Mouse (Mus musculus) liver, embryonic 15.5 days (tissue): ENCODE results near the gene Tiam2. TPM values are rescaled to one million over a fixed set of nuclear protein-coding genes. Genes with fewer than 3 reads are reported as not detected.

Experiments
- ATAC-seq: fragments of 200-750 bp; cut with Nextera tagmentation; 2 replicates; pipeline ENCODE4 v1.8.0; 2017; ENCODE audit warnings: moderate number of reproducible peaks, mild to moderate bottlenecking, moderate library complexity; ENCODE audit not compliant: insufficient read depth
- H3K27ac ChIP-seq: fragments of 300-500 bp; sonication (generic); replicated peaks from 2 replicates; pipeline ENCODE4 v1.5.1; 2015; ENCODE audit warnings: mild to moderate bottlenecking, inconsistent platforms
- H3K27me3 ChIP-seq: fragments of 300-500 bp; sonication (generic); 2 replicates; pipeline ENCODE4 v1.6.1; 2015; ENCODE audit warnings: mild to moderate bottlenecking, inconsistent platforms
- H3K36me3 ChIP-seq: fragments of 300-500 bp; sonication (generic); replicated peaks from 2 replicates; pipeline ENCODE4 v1.6.1; 2015; ENCODE audit warnings: moderate library complexity, mild to moderate bottlenecking, inconsistent platforms
- H3K4me1 ChIP-seq: fragments of 300-500 bp; sonication (generic); replicated peaks from 2 replicates; pipeline ENCODE4 v1.6.1; 2015; ENCODE audit warnings: inconsistent platforms
- H3K4me2 ChIP-seq: fragments of 300-500 bp; sonication (generic); 2 replicates; pipeline ENCODE4 v1.6.1; 2015; ENCODE audit warnings: moderate library complexity, mild to moderate bottlenecking, inconsistent platforms
- H3K4me3 ChIP-seq: fragments of 300-500 bp; sonication (generic); replicated peaks from 2 replicates; pipeline ENCODE4 v1.5.1; 2015; ENCODE audit warnings: mild to moderate bottlenecking, inconsistent platforms
- H3K9ac ChIP-seq: fragments of 300-500 bp; sonication (generic); 2 replicates; pipeline ENCODE4 v1.6.1; 2015; ENCODE audit warnings: moderate library complexity, mild to moderate bottlenecking, inconsistent platforms
- H3K9me3 ChIP-seq: fragments of 300-500 bp; sonication (generic); replicated peaks from 2 replicates; pipeline ENCODE4 v1.6.1; 2016; ENCODE audit warnings: inconsistent platforms
- WGBS: fragments of 180-500 bp; shearing (Covaris S2); methylation state at CpG from one replicate; pipeline ENCODE4 v1.1.7; 2015; ENCODE audit warnings: mixed read lengths; ENCODE audit not compliant: insufficient replicate concordance; 5-methylcytosine and 5-hydroxymethylcytosine counted together
- polyA plus RNA-seq: library from polyadenylated mRNA; unstranded; fragments of >200 nt; fragmentation: Nextera tagmentation; extraction: Ambion mirVana; gene quantifications from 2 replicates; pipeline ENCODE4 v1.2.1, GENCODE M21; 2015

The Tiam2 gene
- polyA plus RNA-seq, 1 experiment from 2014 or later: 0.73 TPM

GRCm38 (mm10) chr17:3314625-3315020 lies 11.8 kb upstream of the Tiam2 start:
- ATAC-seq: no peak
- Histone ChIP-seq H3K4me3 (peak overlapping the region; percentile 49), H3K9ac (peak overlapping the region; percentile 40; the same call in 1 of the 2 replicates), H3K27me3 (peaks cover 16% of the 10 kb centered on the region), H3K36me3 (no peaks in the 10 kb centered on the region), H3K9me3 (no peaks in the 10 kb centered on the region), H3K4me1 (0 out of 2 replicates have a peak, but pooled peaks cover 3% of the 10 kb centered on the region), H3K27ac (no peak overlapping the region), H3K4me2 (peak overlapping the region; percentile 75)
- WGBS: 42% methylated on average over 3 of the region's 3 CpGs

DNA sequence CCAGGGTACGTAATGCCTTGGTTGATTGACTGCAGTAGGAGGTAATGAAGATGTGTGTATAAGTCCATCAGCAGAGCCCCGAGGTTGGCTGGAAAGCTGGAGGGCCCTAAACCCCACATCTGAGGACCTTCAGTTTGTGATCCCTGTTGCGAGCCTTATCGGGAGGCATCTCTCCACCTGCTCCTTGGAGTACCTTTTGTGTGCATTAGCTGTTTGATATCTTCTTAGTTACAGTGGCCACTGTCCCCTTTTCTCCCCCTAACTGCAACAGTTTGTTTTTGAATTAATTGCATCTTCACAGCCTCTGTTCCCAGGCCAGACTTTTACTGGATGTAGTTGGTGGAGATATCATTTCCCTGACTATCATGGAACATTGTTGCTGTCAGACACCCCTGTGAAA lies 10.8 kb upstream of the Tiam2 start:
- Histone ChIP-seq H3K27me3 (peaks cover 16% of the 10 kb centered on the region), H3K4me1 (0 out of 2 replicates have a peak, but pooled peaks cover 3% of the 10 kb centered on the region), H3K36me3 (no peaks in the 10 kb centered on the region), H3K27ac (no peak overlapping the region), H3K9me3 (no peaks in the 10 kb centered on the region), H3K4me2 (no peak overlapping the region), H3K4me3 (no peak overlapping the region), H3K9ac (no peak overlapping the region)
- 68% methylated on average over 4 of the region's 4 CpGs for WGBS
- no peak for ATAC-seq

DNA sequence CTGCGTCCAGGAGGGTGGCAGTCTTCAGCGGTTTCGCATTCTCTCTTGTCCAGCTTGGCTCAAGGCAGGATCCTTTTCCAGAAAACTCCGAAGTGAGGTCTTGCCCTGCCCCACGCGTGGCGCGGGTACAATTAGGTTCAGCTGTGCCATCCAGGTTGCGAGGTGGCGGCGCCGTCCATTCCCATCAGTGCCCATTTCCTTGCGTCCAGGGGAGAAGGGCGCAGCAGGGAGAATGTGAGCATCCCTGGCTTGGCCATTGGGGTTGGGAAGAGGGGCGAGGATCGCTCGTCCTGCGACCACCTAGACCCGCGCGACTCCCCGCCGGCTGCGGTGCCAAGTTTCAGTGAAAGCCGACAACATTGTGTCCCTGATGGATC lies 518 bp downstream of the Tiam2 start:
- no peaks in the 10 kb centered on the region for H3K9me3 ChIP-seq
- peaks cover 13% of the 10 kb centered on the region for H3K4me1 ChIP-seq
- WGBS: 1% methylated on average over 25 of the region's 25 CpGs
- no peaks in the 10 kb centered on the region for H3K36me3 ChIP-seq
- ATAC-seq: no peak
- peaks cover 42% of the 10 kb centered on the region for H3K27me3 ChIP-seq
- peak overlapping the region; percentile 52 for H3K4me3 ChIP-seq
- no peak overlapping the region; the same call in 1 of the 2 replicates for H3K9ac ChIP-seq
- peak overlapping the region; percentile 71 for H3K4me2 ChIP-seq
- H3K27ac ChIP-seq: no peak overlapping the region

DNA sequence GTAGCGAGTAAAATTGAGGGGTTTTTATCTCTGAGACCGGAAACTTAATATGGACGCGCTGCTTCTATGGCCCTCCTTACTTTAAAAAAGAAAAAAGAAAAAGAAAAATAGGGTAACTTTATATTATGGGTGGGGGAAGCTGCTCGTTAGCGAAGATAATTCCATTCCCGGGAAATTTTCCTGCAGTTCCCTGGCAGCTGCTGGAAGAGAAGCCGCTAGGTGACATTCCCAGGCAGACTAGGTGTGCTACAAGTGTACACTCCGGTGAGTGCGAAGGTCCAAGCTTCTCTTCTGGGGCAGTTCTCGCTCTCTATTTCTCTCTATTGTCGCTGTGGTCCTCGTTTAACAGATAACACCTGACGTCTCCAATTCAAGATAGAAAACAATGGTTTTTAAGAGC lies 962 bp downstream of the Tiam2 start:
- no peak overlapping the region for H3K9ac ChIP-seq
- H3K36me3 ChIP-seq: no peaks in the 10 kb centered on the region
- WGBS: 6% methylated on average over 14 of the region's 14 CpGs
- no peak for ATAC-seq
- H3K9me3 ChIP-seq: no peaks in the 10 kb centered on the region
- peaks cover 42% of the 10 kb centered on the region for H3K27me3 ChIP-seq
- 0 out of 2 replicates have a peak overlapping the region, but pooled peaks have one; percentile 52 for H3K4me3 ChIP-seq
- peaks cover 13% of the 10 kb centered on the region for H3K4me1 ChIP-seq
- peak overlapping the region; percentile 71 for H3K4me2 ChIP-seq
- no peak overlapping the region for H3K27ac ChIP-seq

- no peak overlapping the region for H3K27ac ChIP-seq
- ATAC-seq: no peak
- no peak overlapping the region for H3K4me3 ChIP-seq
- no peaks in the 10 kb centered on the region for H3K9me3 ChIP-seq
- H3K4me1 ChIP-seq: peaks cover 13% of the 10 kb centered on the region
- no peaks in the 10 kb centered on the region for H3K36me3 ChIP-seq
- 44% methylated on average over 4 of the region's 4 CpGs for WGBS
- H3K9ac ChIP-seq: no peak overlapping the region
- peaks cover 42% of the 10 kb centered on the region for H3K27me3 ChIP-seq
- no peak overlapping the region for H3K4me2 ChIP-seq
Observed at GRCm38 (mm10) chr17:3328820-3329219, 2.4 kb downstream of the Tiam2 start.

- WGBS: 66% methylated on average over 4 of the region's 4 CpGs
Observed at GRCm38 (mm10) chr17:3329429-3329828, 3.1 kb downstream of the Tiam2 start.

DNA sequence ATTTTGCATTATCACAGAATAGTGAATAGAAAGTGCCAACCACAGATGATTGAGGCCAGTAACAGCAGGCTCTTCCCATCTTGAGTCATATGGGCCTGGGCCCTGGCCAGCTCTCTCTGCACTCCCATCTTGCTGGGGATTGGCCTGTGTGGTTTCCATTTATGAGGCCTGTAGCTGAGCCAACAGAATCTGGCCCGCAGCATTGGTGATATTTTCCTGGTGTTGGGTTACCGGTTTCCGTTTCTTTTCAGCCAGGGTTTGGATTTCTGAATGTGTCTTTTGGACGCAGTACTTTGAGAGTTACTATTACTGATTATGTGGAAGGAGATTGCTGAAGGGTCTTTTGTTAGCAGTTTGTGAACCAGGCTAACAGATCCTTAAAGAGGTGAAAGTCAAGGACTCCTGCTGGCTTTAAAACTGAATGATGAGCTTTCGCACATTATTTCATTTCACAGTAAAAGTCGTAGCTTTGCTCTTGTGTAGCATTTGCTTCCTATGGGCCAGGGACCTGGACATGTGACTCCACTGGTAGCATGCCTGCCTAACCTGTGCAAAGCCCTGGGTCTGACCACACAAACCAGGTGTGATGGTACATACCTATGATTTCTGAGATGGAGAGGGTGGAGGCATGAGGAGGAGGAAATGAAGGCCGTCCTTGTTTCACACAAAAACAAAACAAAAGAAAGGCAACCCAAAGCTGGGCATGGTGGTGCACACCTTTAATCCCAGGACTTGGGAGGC lies 5.5 kb downstream of the Tiam2 start:
- Histone ChIP-seq H3K36me3 (no peaks in the 10 kb centered on the region), H3K4me1 (peaks cover 3% of the 10 kb centered on the region), H3K9me3 (no peaks in the 10 kb centered on the region), H3K27me3 (peaks cover 23% of the 10 kb centered on the region), H3K4me3 (no peak overlapping the region), H3K4me2 (no peak overlapping the region), H3K9ac (no peak overlapping the region), H3K27ac (no peak overlapping the region)
- WGBS: 72% methylated on average over 7 of the region's 7 CpGs
- no peak for ATAC-seq

More at GRCm38 (mm10) chr17:3329429-3329828, 3.1 kb downstream of the Tiam2 start:
- no peak overlapping the region for H3K9ac ChIP-seq
- no peaks in the 10 kb centered on the region for H3K36me3 ChIP-seq
- no peak overlapping the region for H3K27ac ChIP-seq
- H3K27me3 ChIP-seq: peaks cover 42% of the 10 kb centered on the region
- no peak overlapping the region for H3K4me3 ChIP-seq
- no peak overlapping the region for H3K4me2 ChIP-seq
- H3K9me3 ChIP-seq: no peaks in the 10 kb centered on the region
- peaks cover 13% of the 10 kb centered on the region for H3K4me1 ChIP-seq
- ATAC-seq: no peak

DNA sequence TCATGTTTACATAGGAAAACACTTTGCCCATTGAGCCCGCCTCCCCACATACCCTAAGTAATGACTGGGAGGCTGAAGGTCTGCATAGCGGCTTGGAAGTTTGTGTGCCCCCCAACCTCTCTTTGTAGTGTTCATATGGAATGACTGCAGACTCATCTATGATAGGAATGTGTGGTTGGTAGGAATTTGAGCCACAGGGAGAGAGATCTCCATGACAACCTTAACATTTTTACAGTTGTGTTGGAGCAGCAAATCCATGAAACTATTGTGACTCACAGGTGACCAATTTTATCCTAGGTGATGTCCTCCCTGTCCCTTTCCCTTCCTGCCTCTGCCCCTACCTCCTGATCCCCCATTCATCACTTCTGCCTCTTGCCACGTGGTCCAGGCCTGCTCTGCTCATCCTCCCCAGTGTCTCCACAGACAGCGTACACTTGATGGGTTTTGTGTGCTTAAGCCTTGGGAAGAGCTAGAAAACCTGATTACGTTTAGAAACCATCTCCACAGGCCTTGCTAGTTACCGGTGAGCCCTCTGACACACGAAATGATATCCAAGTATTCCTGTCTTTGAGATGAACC lies 9.9 kb downstream of the Tiam2 start:
- WGBS: 61% methylated on average over 7 of the region's 7 CpGs

GRCm38 (mm10) chr17:3336887-3337524 lies 10.6 kb downstream of the Tiam2 start:
- no peaks in the 10 kb centered on the region for H3K4me1 ChIP-seq
- no peaks in the 10 kb centered on the region for H3K27me3 ChIP-seq
- no peaks in the 10 kb centered on the region for H3K9me3 ChIP-seq
- no peaks in the 10 kb centered on the region for H3K36me3 ChIP-seq
- no peak for ATAC-seq
- no peak overlapping the region for H3K9ac ChIP-seq
- 64% methylated on average over 7 of the region's 7 CpGs for WGBS
- H3K27ac ChIP-seq: no peak overlapping the region
- H3K4me3 ChIP-seq: no peak overlapping the region
- no peak overlapping the region for H3K4me2 ChIP-seq

More for the DNA sequence above, 9.9 kb downstream of the Tiam2 start:
- no peak overlapping the region for H3K4me3 ChIP-seq
- H3K9ac ChIP-seq: no peak overlapping the region
- no peaks in the 10 kb centered on the region for H3K9me3 ChIP-seq
- H3K4me2 ChIP-seq: no peak overlapping the region
- no peak for ATAC-seq
- H3K4me1 ChIP-seq: no peaks in the 10 kb centered on the region
- no peaks in the 10 kb centered on the region for H3K36me3 ChIP-seq
- no peak overlapping the region for H3K27ac ChIP-seq
- H3K27me3 ChIP-seq: no peaks in the 10 kb centered on the region

- no peak for ATAC-seq
- no peak overlapping the region for H3K9ac ChIP-seq
- H3K27ac ChIP-seq: no peak overlapping the region
- no peaks in the 10 kb centered on the region for H3K36me3 ChIP-seq
- H3K4me3 ChIP-seq: no peak overlapping the region
- H3K4me2 ChIP-seq: no peak overlapping the region
- no peaks in the 10 kb centered on the region for H3K9me3 ChIP-seq
- 62% methylated on average over 4 of the region's 4 CpGs for WGBS
- H3K27me3 ChIP-seq: no peaks in the 10 kb centered on the region
- no peaks in the 10 kb centered on the region for H3K4me1 ChIP-seq
Observed at GRCm38 (mm10) chr17:3337525-3337888, 11.1 kb downstream of the Tiam2 start.

- H3K9ac ChIP-seq: no peak overlapping the region
- H3K4me3 ChIP-seq: no peak overlapping the region
- ATAC-seq: no peak
- H3K36me3 ChIP-seq: no peaks in the 10 kb centered on the region
- no peak overlapping the region for H3K4me2 ChIP-seq
- WGBS: 68% methylated on average over 7 of the region's 7 CpGs
- no peaks in the 10 kb centered on the region for H3K4me1 ChIP-seq
- no peak overlapping the region for H3K27ac ChIP-seq
- no peaks in the 10 kb centered on the region for H3K9me3 ChIP-seq
- H3K27me3 ChIP-seq: no peaks in the 10 kb centered on the region
Observed at GRCm38 (mm10) chr17:3338821-3339220, 12.4 kb downstream of the Tiam2 start.
